Mouse (Mus musculus): ENCODE measurements around the gene Abcc12. TPM values are rescaled to one million over a fixed set of nuclear protein-coding genes. Genes with fewer than 3 reads are reported as not detected.

Gene Abcc12
- polyA plus RNA-seq, 1 experiment: 0.12 TPM

GRCm38 (mm10) chr8:86557186-86558045, 23.1 kb downstream of the Abcc12 start:
- no peak for DNase-seq
- 0 out of 2 replicates have a peak, but pooled peaks cover under 1% of the 10 kb centered on the region for H3K4me1 ChIP-seq (ENCODE audit: control insufficient read depth, insufficient read depth, low read length)
- no peak overlapping the region for H3K4me3 ChIP-seq (replicated peaks; ENCODE audit: extremely low read depth, low read depth, low read length)
- WGBS: 67% methylated on average over 15 of the region's 15 CpGs
- no peak for TF ChIP-seq POLR2A (IDR thresholded peaks at IDR 0.05; ENCODE audit: borderline replicate concordance, extremely low read depth, low read depth, low read length)

GRCm38 (mm10) chr8:86555564-86555963, 24.9 kb downstream of the Abcc12 start:
- Histone ChIP-seq H3K4me1 (ENCODE audit: control insufficient read depth, insufficient read depth, low read length) (no peaks in the 10 kb centered on the region), H3K4me3 (replicated peaks; ENCODE audit: extremely low read depth, low read depth, low read length) (no peak overlapping the region)
- no peak for TF ChIP-seq POLR2A (IDR thresholded peaks at IDR 0.05; ENCODE audit: borderline replicate concordance, extremely low read depth, low read depth, low read length)
- no peak for TF ChIP-seq CTCF (IDR thresholded peaks at IDR 0.05; ENCODE audit: insufficient read depth, low read length)
- 67% methylated on average over 2 of the region's 2 CpGs for WGBS
- DNase-seq: no peak

GRCm38 (mm10) chr8:86554220-86554891, 26.1 kb downstream of the Abcc12 start:
- TF ChIP-seq CTCF (IDR thresholded peaks at IDR 0.05; ENCODE audit: insufficient read depth, low read length) (no peak), POLR2A (IDR thresholded peaks at IDR 0.05; ENCODE audit: borderline replicate concordance, extremely low read depth, low read depth, low read length) (no peak)
- H3K4me3 ChIP-seq (replicated peaks; ENCODE audit: extremely low read depth, low read depth, low read length): no peak overlapping the region
- no peaks in the 10 kb centered on the region for H3K4me1 ChIP-seq (ENCODE audit: control insufficient read depth, insufficient read depth, low read length)
- WGBS: 78% methylated on average over 12 of the region's 12 CpGs
- DNase-seq: no peak

GRCm38 (mm10) chr8:86550516-86550915, 30.0 kb downstream of the Abcc12 start:
- Histone ChIP-seq H3K4me3 (replicated peaks; ENCODE audit: extremely low read depth, low read depth, low read length) (no peak overlapping the region), H3K4me1 (ENCODE audit: control insufficient read depth, insufficient read depth, low read length) (no peaks in the 10 kb centered on the region)
- no peak for DNase-seq
- TF ChIP-seq CTCF (IDR thresholded peaks at IDR 0.05; ENCODE audit: insufficient read depth, low read length) (no peak), POLR2A (IDR thresholded peaks at IDR 0.05; ENCODE audit: borderline replicate concordance, extremely low read depth, low read depth, low read length) (no peak)
- WGBS: 92% methylated on average over 10 of the region's 10 CpGs

- H3K4me1 ChIP-seq (ENCODE audit: control insufficient read depth, insufficient read depth, low read length): no peaks in the 10 kb centered on the region
- DNase-seq: peak; percentile 20
Measured at GRCm38 (mm10) chr8:86546001-86546400, 34.5 kb downstream of the Abcc12 start.

GRCm38 (mm10) chr8:86540906-86541305, 39.6 kb downstream of the Abcc12 start:
- TF ChIP-seq CTCF (IDR thresholded peaks at IDR 0.05; ENCODE audit: insufficient read depth, low read length): no peak
- Histone ChIP-seq H3K4me3 (replicated peaks; ENCODE audit: extremely low read depth, low read depth, low read length) (no peak overlapping the region), H3K4me1 (ENCODE audit: control insufficient read depth, insufficient read depth, low read length) (peaks cover under 1% of the 10 kb centered on the region; the same call in 1 of the 2 replicates)
- WGBS: 82% methylated on average over 6 of the region's 6 CpGs
- no peak for DNase-seq

More at GRCm38 (mm10) chr8:86546001-86546400, 34.5 kb downstream of the Abcc12 start:
- no peak overlapping the region for H3K4me3 ChIP-seq (replicated peaks; ENCODE audit: extremely low read depth, low read depth, low read length)
- 72% methylated on average over 1 of the region's 1 CpGs for WGBS
- TF ChIP-seq POLR2A (IDR thresholded peaks at IDR 0.05; ENCODE audit: borderline replicate concordance, extremely low read depth, low read depth, low read length): no peak
- TF ChIP-seq CTCF (IDR thresholded peaks at IDR 0.05; ENCODE audit: insufficient read depth, low read length): no peak

- Histone ChIP-seq H3K4me3 (replicated peaks; ENCODE audit: extremely low read depth, low read depth, low read length) (no peak overlapping the region), H3K4me1 (ENCODE audit: control insufficient read depth, insufficient read depth, low read length) (peaks cover 3% of the 10 kb centered on the region; the same call in 1 of the 2 replicates)
- no peak for TF ChIP-seq CTCF (IDR thresholded peaks at IDR 0.05; ENCODE audit: insufficient read depth, low read length)
- WGBS: 94% methylated on average over 2 of the region's 2 CpGs
- no peak for DNase-seq
Measured at GRCm38 (mm10) chr8:86540376-86540775, 40.1 kb downstream of the Abcc12 start.

GRCm38 (mm10) chr8:86536663-86536987, 43.9 kb downstream of the Abcc12 start:
- H3K4me1 ChIP-seq (ENCODE audit: control insufficient read depth, insufficient read depth, low read length): peaks cover 3% of the 10 kb centered on the region; the same call in 1 of the 2 replicates
- no peak overlapping the region for H3K4me3 ChIP-seq (replicated peaks; ENCODE audit: extremely low read depth, low read depth, low read length)
- 56% methylated on average over 3 of the region's 3 CpGs for whole genome bisulfite sequencing
- TF ChIP-seq POLR2A (IDR thresholded peaks at IDR 0.05; ENCODE audit: borderline replicate concordance, extremely low read depth, low read depth, low read length) (no peak), CTCF (IDR thresholded peaks at IDR 0.05; ENCODE audit: insufficient read depth, low read length) (no peak)
- no peak for DNase-seq

- peak; percentile 57 for DNase-seq
- Histone ChIP-seq H3K4me3 (replicated peaks; ENCODE audit: extremely low read depth, low read depth, low read length) (no peak overlapping the region), H3K4me1 (ENCODE audit: control insufficient read depth, insufficient read depth, low read length) (peaks cover 3% of the 10 kb centered on the region; the same call in 1 of the 2 replicates)
- TF ChIP-seq CTCF (IDR thresholded peaks at IDR 0.05; ENCODE audit: insufficient read depth, low read length) (peak; percentile 29; the same call in 1 of the 2 replicates), POLR2A (IDR thresholded peaks at IDR 0.05; ENCODE audit: borderline replicate concordance, extremely low read depth, low read depth, low read length) (no peak)
- WGBS: 33% methylated on average over 11 of the region's 11 CpGs
Measured at GRCm38 (mm10) chr8:86535791-86536662, 44.5 kb downstream of the Abcc12 start.

All from lung, adult 2 months (tissue).